Mouse (Mus musculus): ENCODE data around the gene Arv1.

DNA sequence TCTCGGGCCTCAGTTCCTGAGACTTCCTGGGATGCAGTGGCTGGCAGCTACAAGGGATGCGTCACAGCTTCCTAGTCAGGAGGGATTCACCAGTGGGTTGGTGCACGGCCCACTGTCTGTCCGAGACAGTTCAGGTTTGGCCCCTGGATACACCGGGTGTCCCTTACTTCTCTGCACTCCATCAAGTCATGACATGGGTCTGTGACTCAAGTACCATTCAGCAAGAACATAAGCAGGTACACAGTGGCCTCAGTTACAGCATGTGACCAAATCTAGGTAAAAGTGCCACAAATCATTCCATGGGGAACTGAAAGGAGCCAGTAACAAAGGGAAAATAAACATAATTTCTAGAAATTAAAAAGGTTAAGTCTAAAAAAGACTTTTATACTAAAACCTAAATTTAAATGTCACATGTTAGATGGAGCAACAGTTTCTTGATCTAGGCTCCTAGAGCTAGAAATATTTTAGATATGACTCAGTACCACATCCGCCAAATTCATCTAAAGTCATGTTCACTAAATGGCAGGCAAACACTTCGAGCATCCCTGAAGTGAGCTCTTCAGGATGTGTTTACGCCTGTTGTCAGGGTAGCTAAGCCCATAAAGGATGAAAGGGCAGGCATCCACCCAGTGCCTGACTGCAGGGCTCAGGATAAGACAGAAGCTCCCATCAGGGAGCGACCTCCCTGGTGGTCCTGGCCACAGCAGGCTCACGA, 40.7 kb upstream of the Arv1 start:
- TF ChIP-seq GATA1 (IDR thresholded peaks at IDR 0.05; ENCODE audit: low read length) (no peak), TAL1 (IDR thresholded peaks at IDR 0.05; ENCODE audit: low read length) (no peak)

All from erythroblast, embryonic 14.5 days (primary cell).